Mouse (Mus musculus) forebrain, embryonic 14.5 days (tissue): ENCODE results near the gene 1700016D06Rik. TPM values are rescaled to one million over a fixed set of nuclear protein-coding genes. Genes with fewer than 3 reads are reported as not detected.
A peak's percentile ranks its signal among the peaks of the same experiment; 100 is the strongest.

Source experiments
- ATAC-seq: fragments of 200-750 bp; cut with Nextera tagmentation; 2 replicates; pipeline ENCODE4 v1.8.0; 2017; ENCODE audit warnings: mild to moderate bottlenecking, moderate library complexity
- DNase-seq: peaks from one replicate; pipeline ENCODE4 v3.0.0-alpha.2; 2015; ENCODE audit warnings: low spot score
- H3K27ac ChIP-seq: fragments of 300-500 bp; sonication (generic); 2 replicates; pipeline ENCODE4 v1.5.1; 2014; ENCODE audit warnings: low read depth, mild to moderate bottlenecking, control low read depth, low read length, moderate library complexity
- H3K27me3 ChIP-seq: fragments of 300-500 bp; sonication (generic); replicated peaks from 2 replicates; pipeline ENCODE4 v1.6.1; 2014; ENCODE audit warnings: low read length, control low read depth, mixed read lengths; ENCODE audit not compliant: control insufficient read depth, insufficient read depth
- H3K36me3 ChIP-seq: fragments of 300-500 bp; sonication (generic); 2 replicates; pipeline ENCODE4 v1.6.1; 2014; ENCODE audit warnings: low read length, control low read depth; ENCODE audit not compliant: control insufficient read depth, insufficient read depth
- H3K4me1 ChIP-seq: fragments of 300-500 bp; sonication (generic); 2 replicates; pipeline ENCODE4 v1.6.1; 2014; ENCODE audit warnings: antibody characterized with exemption, low read length, control low read depth; ENCODE audit not compliant: control insufficient read depth, insufficient read depth
- H3K4me2 ChIP-seq: fragments of 300-500 bp; sonication (generic); 2 replicates; pipeline ENCODE4 v1.6.1; 2014; ENCODE audit warnings: mild to moderate bottlenecking, control low read depth, low read length
- H3K4me3 ChIP-seq: fragments of 300-500 bp; sonication (generic); 2 replicates; pipeline ENCODE4 v1.5.1; 2014; ENCODE audit warnings: low read depth, low read length, control low read depth
- H3K9ac ChIP-seq: fragments of 300-500 bp; sonication (generic); 2 replicates; pipeline ENCODE4 v1.6.1; 2014; ENCODE audit warnings: mild to moderate bottlenecking, low read length, control low read depth, moderate library complexity
- H3K9me3 ChIP-seq: fragments of 300-500 bp; sonication (generic); replicated peaks from 2 replicates; pipeline ENCODE4 v1.6.1; 2016; ENCODE audit warnings: low read length, control low read depth, mixed read lengths; ENCODE audit not compliant: control insufficient read depth
- WGBS: fragments of 180-500 bp; shearing (Covaris S2); extraction: QIAGEN DNeasy Blood & Tissue Kit; methylation state at CpG from one replicate; pipeline ENCODE4 v1.1.7; 2014; 5-methylcytosine and 5-hydroxymethylcytosine counted together
- polyA plus RNA-seq: library from polyadenylated mRNA; unstranded; fragments of >200 nt; fragmentation: Nextera tagmentation; extraction: Ambion mirVana; gene quantifications from 2 replicates; pipeline ENCODE4 v1.2.1, GENCODE M21; 2014

Gene 1700016D06Rik
- polyA plus RNA-seq, 1 experiment from 2014 or later: not detected

- no peaks in the 10 kb centered on the region for H3K4me1 ChIP-seq
- H3K27ac ChIP-seq: no peak overlapping the region
- no peak overlapping the region for H3K9ac ChIP-seq
- DNase-seq (no peak), ATAC-seq (no peak)
- H3K4me2 ChIP-seq: no peak overlapping the region
- 20% methylated on average over 3 of the region's 3 CpGs for WGBS
- no peaks in the 10 kb centered on the region for H3K36me3 ChIP-seq
- H3K9me3 ChIP-seq: no peaks in the 10 kb centered on the region
- H3K27me3 ChIP-seq: no peaks in the 10 kb centered on the region
- H3K4me3 ChIP-seq: no peak overlapping the region
These were observed 6.8 kb upstream of the 1700016D06Rik start for GRCm38 (mm10) chr8:11707701-11708100.

GRCm38 (mm10) chr8:11705818-11706217 lies 5.0 kb upstream of the 1700016D06Rik start:
- DNase-seq: no peak
- WGBS: 88% methylated on average over 12 of the region's 12 CpGs
- Histone ChIP-seq H3K36me3 (no peaks in the 10 kb centered on the region), H3K4me3 (no peak overlapping the region), H3K27me3 (no peaks in the 10 kb centered on the region), H3K27ac (no peak overlapping the region), H3K4me1 (no peaks in the 10 kb centered on the region), H3K9ac (no peak overlapping the region), H3K4me2 (no peak overlapping the region), H3K9me3 (no peaks in the 10 kb centered on the region)
- ATAC-seq: no peak

GRCm38 (mm10) chr8:11704716-11705420 lies 4.0 kb upstream of the 1700016D06Rik start:
- no peaks in the 10 kb centered on the region for H3K36me3 ChIP-seq
- no peak overlapping the region for H3K9ac ChIP-seq
- DNase-seq (no peak), ATAC-seq (no peak)
- H3K4me2 ChIP-seq: no peak overlapping the region
- no peaks in the 10 kb centered on the region for H3K9me3 ChIP-seq
- no peaks in the 10 kb centered on the region for H3K4me1 ChIP-seq
- no peak overlapping the region for H3K4me3 ChIP-seq
- H3K27me3 ChIP-seq: no peaks in the 10 kb centered on the region
- 74% methylated on average over 6 of the region's 6 CpGs for WGBS
- H3K27ac ChIP-seq: no peak overlapping the region

GRCm38 (mm10) chr8:11703789-11704188 lies 2.9 kb upstream of the 1700016D06Rik start:
- Histone ChIP-seq H3K4me1 (no peaks in the 10 kb centered on the region), H3K4me3 (no peak overlapping the region), H3K27ac (no peak overlapping the region), H3K9me3 (no peaks in the 10 kb centered on the region), H3K9ac (no peak overlapping the region), H3K36me3 (no peaks in the 10 kb centered on the region), H3K27me3 (no peaks in the 10 kb centered on the region), H3K4me2 (no peak overlapping the region)
- WGBS: 90% methylated on average over 5 of the region's 5 CpGs
- no peak for DNase-seq
- no peak for ATAC-seq

GRCm38 (mm10) chr8:11701428-11701827 lies 565 bp upstream of the 1700016D06Rik start:
- Histone ChIP-seq H3K27me3 (no peaks in the 10 kb centered on the region), H3K27ac (no peak overlapping the region), H3K4me1 (no peaks in the 10 kb centered on the region), H3K4me3 (no peak overlapping the region), H3K9me3 (no peaks in the 10 kb centered on the region), H3K9ac (no peak overlapping the region), H3K4me2 (no peak overlapping the region), H3K36me3 (no peaks in the 10 kb centered on the region)
- no peak for DNase-seq
- 87% methylated on average over 6 of the region's 6 CpGs for WGBS
- ATAC-seq: no peak

- ATAC-seq: peak; percentile 88
- WGBS: 38% methylated on average over 26 of the region's 26 CpGs
- H3K4me2 ChIP-seq: peak overlapping the region; percentile 43
- no peaks in the 10 kb centered on the region for H3K4me1 ChIP-seq
- no peaks in the 10 kb centered on the region for H3K27me3 ChIP-seq
- H3K4me3 ChIP-seq: peak overlapping the region; percentile 16; the same call in 1 of the 2 replicates
- peak overlapping the region; percentile 50; the same call in 1 of the 2 replicates for H3K9ac ChIP-seq
- peak; percentile 84 for DNase-seq
- no peak overlapping the region for H3K27ac ChIP-seq
- H3K36me3 ChIP-seq: no peaks in the 10 kb centered on the region
- H3K9me3 ChIP-seq: no peaks in the 10 kb centered on the region
These were observed 517 bp downstream of the 1700016D06Rik start for GRCm38 (mm10) chr8:11700060-11701032.

- no peaks in the 10 kb centered on the region for H3K4me1 ChIP-seq
- no peak overlapping the region for H3K27ac ChIP-seq
- no peak for DNase-seq
- H3K4me2 ChIP-seq: no peak overlapping the region
- WGBS: 66% methylated on average over 5 of the region's 5 CpGs
- no peaks in the 10 kb centered on the region for H3K27me3 ChIP-seq
- H3K9ac ChIP-seq: no peak overlapping the region
- no peaks in the 10 kb centered on the region for H3K9me3 ChIP-seq
- ATAC-seq: no peak
- H3K4me3 ChIP-seq: no peak overlapping the region
- no peaks in the 10 kb centered on the region for H3K36me3 ChIP-seq
These were observed 1.3 kb downstream of the 1700016D06Rik start for GRCm38 (mm10) chr8:11699442-11700001.

GRCm38 (mm10) chr8:11697467-11697866 lies 3.4 kb downstream of the 1700016D06Rik start:
- DNase-seq (no peak), ATAC-seq (no peak)
- H3K4me3 ChIP-seq: no peak overlapping the region
- H3K4me2 ChIP-seq: no peak overlapping the region
- no peak overlapping the region for H3K27ac ChIP-seq
- H3K27me3 ChIP-seq: no peaks in the 10 kb centered on the region
- H3K4me1 ChIP-seq: no peaks in the 10 kb centered on the region
- no peaks in the 10 kb centered on the region for H3K36me3 ChIP-seq
- 94% methylated on average over 7 of the region's 7 CpGs for WGBS
- no peak overlapping the region for H3K9ac ChIP-seq
- no peaks in the 10 kb centered on the region for H3K9me3 ChIP-seq
